Mouse (Mus musculus) forebrain, embryonic 11.5 days (tissue): ENCODE measurements around the gene Btbd8. TPM values are rescaled to one million over a fixed set of nuclear protein-coding genes. Genes with fewer than 3 reads are reported as not detected.

ENCODE experiments used
- ATAC-seq: fragments of 200-750 bp; cut with Nextera tagmentation; replicated peaks from 2 replicates; pipeline ENCODE4 v1.8.0; 2017; ENCODE audit warnings: moderate TSS enrichment; ENCODE audit not compliant: low FRiP score
- DNase-seq: peaks from one replicate; pipeline ENCODE4 v3.0.0-alpha.2; 2017; ENCODE audit warnings: low spot score
- H3K27ac ChIP-seq: fragments of 300-500 bp; sonication (generic); 2 replicates; pipeline ENCODE4 v1.5.1; 2014; ENCODE audit warnings: low read depth, low read length
- H3K27me3 ChIP-seq: fragments of 300-500 bp; sonication (generic); 2 replicates; pipeline ENCODE4 v1.6.1; 2014; ENCODE audit warnings: mild to moderate bottlenecking, low read length, mixed read lengths; ENCODE audit not compliant: control insufficient read depth, insufficient read depth
- H3K36me3 ChIP-seq: fragments of 300-500 bp; sonication (generic); 2 replicates; pipeline ENCODE4 v1.6.1; 2014; ENCODE audit warnings: mild to moderate bottlenecking, low read length, moderate library complexity, mixed read lengths; ENCODE audit not compliant: control insufficient read depth, insufficient read depth
- H3K4me1 ChIP-seq: fragments of 300-500 bp; sonication (generic); replicated peaks from 2 replicates; pipeline ENCODE4 v1.6.1; 2014; ENCODE audit warnings: low read length, mixed read lengths; ENCODE audit not compliant: control insufficient read depth, insufficient read depth
- H3K4me2 ChIP-seq: fragments of 300-500 bp; sonication (generic); 2 replicates; pipeline ENCODE4 v1.6.1; 2014; ENCODE audit warnings: low read depth, mild to moderate bottlenecking, low read length, moderate library complexity, mixed read lengths; ENCODE audit not compliant: severe bottlenecking
- H3K4me3 ChIP-seq: fragments of 300-500 bp; sonication (generic); 2 replicates; pipeline ENCODE4 v1.5.1; 2014; ENCODE audit warnings: low read depth, low read length
- H3K9ac ChIP-seq: fragments of 300-500 bp; sonication (generic); 2 replicates; pipeline ENCODE4 v1.6.1; 2014; ENCODE audit warnings: low read length
- H3K9me3 ChIP-seq: fragments of 300-500 bp; sonication (generic); 2 replicates; pipeline ENCODE4 v1.6.1; 2016; ENCODE audit warnings: low read length, mixed read lengths; ENCODE audit not compliant: control insufficient read depth
- WGBS: fragments of 180-500 bp; shearing (Covaris S2); extraction: QIAGEN DNeasy Blood & Tissue Kit; methylation state at CpG from one replicate; pipeline ENCODE4 v1.1.7; 2014; 5-methylcytosine and 5-hydroxymethylcytosine counted together
- polyA plus RNA-seq: library from polyadenylated mRNA; unstranded; fragments of >200 nt; fragmentation: Nextera tagmentation; extraction: Ambion mirVana; gene quantifications from 2 replicates; pipeline ENCODE4 v1.2.1, GENCODE M21; 2014

The Btbd8 gene
- polyA plus RNA-seq, 1 experiment from 2014 or later = 10.0 TPM

DNA sequence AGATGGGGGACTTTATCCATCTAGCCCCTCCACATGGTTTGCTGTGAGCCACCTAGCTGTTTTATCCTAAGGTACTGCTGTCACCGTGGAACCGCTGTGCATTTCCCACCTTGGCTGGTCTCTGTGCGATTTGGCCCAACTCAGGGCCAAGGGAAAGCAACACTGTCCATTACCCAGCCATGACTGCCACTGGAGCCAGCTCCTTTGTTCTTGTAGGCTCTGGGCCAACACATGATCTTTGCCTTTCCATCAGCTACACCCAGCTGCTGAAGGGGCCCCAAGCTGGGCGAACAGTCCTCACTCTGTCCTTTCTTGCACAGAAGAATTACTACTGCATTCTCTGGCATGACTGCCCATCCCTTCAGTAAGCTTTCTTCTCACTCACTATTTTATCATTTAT is 80.8 kb downstream of the Btbd8 start:
- no peak overlapping the region for H3K4me3 ChIP-seq
- H3K9ac ChIP-seq = no peak overlapping the region

DNA sequence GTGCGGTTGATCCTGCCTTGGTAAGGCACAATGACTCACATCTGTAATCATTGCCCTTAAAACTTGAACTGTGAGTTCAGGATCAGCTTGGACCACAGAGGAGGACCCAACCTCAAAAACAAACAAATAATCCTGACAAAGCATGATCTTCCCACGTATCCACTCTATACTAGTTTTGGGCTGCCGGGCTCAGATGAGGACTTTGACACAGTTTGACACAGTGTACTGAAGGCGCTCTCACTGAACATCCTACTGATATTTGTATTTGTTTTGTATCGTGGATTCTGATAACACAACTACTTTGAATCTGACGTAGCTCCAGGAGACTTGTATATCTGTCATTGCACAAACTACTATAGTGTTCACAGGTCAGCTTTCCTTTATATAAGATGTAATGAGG is 83.6 kb downstream of the Btbd8 start:
- Histone ChIP-seq H3K9me3 (no peaks in the 10 kb centered on the region), H3K27me3 (no peaks in the 10 kb centered on the region), H3K36me3 (no peaks in the 10 kb centered on the region), H3K4me3 (no peak overlapping the region), H3K4me1 (no peaks in the 10 kb centered on the region), H3K4me2 (no peak overlapping the region), H3K9ac (no peak overlapping the region), H3K27ac (no peak overlapping the region)
- DNase-seq = no peak
- WGBS = 92% methylated on average over 6 of the region's 6 CpGs
- no peak for ATAC-seq

More for the DNA sequence above, 80.8 kb downstream of the Btbd8 start:
- Histone ChIP-seq H3K27me3 (no peaks in the 10 kb centered on the region), H3K36me3 (no peaks in the 10 kb centered on the region), H3K4me1 (no peaks in the 10 kb centered on the region), H3K9me3 (no peaks in the 10 kb centered on the region), H3K4me2 (no peak overlapping the region), H3K27ac (no peak overlapping the region)
- 94% methylated on average over 4 of the region's 4 CpGs for WGBS
- ATAC-seq = no peak
- no peak for DNase-seq

DNA sequence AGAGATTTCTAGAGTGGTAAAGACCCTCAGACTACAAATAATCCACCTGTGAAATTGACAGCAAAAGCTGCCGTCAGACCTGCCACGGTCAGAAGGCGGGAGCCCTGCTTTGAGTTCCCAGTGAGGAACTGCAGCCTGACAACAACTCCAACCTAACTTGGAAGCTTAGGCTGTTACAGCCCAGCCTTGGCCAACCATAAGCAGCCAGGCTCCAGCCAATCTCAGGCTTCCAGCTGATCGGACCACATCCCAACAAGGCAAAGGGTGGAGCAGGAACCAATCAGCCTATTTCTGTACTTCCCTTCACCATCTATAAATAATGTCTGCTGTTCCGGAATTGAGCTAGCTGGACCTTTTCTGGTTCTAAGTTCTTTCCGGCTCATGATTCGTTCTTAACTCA is 84.1 kb downstream of the Btbd8 start:
- Histone ChIP-seq H3K9me3 (no peaks in the 10 kb centered on the region), H3K4me3 (no peak overlapping the region), H3K4me2 (no peak overlapping the region), H3K4me1 (no peaks in the 10 kb centered on the region), H3K27me3 (no peaks in the 10 kb centered on the region), H3K36me3 (no peaks in the 10 kb centered on the region), H3K9ac (no peak overlapping the region), H3K27ac (no peak overlapping the region)
- WGBS = 88% methylated on average over 7 of the region's 7 CpGs
- DNase-seq (no peak), ATAC-seq (no peak)

DNA sequence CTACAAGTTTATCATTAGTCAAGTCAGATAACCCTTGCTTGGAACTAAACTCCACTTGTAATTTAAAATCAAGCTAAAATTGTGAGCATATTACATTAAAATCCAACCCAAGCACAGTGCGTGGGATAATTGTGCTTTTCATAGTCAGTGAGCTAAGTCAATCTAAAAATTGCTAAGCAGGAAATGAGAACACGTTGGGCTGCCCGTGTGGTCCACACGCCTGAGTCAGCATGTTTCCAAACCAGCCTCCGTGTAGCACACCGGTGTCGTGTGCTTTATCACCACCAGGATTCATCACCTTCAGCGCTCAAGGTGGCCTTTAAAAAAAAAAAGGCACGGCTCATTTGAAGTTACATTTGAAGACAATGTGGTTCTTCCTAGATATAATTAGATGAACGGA is 86.5 kb downstream of the Btbd8 start:
- WGBS = 90% methylated on average over 10 of the region's 10 CpGs
- H3K4me3 ChIP-seq = no peak overlapping the region
- no peak for ATAC-seq

DNA sequence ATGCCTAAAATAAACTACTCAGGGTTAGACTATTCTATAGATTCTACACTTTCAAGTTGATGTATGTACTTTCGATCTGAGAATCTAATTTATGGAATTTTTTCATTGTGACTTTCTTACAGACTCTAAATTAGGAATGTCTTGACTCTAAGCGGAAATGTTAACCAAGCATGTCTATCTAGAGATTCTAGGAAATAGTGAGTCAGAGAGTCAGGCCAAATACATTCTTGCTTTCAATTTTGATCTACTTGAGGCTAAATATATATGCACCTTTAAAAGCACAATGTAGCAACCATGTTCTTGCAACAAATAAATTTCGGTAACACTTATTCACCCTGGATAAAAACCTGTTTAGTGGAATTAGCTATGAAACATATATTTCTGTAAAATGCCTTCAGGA is 91.1 kb downstream of the Btbd8 start:
- no peak overlapping the region for H3K9ac ChIP-seq
- H3K4me1 ChIP-seq = no peaks in the 10 kb centered on the region
- DNase-seq (no peak), ATAC-seq (no peak)
- no peak overlapping the region for H3K27ac ChIP-seq
- no peak overlapping the region for H3K4me2 ChIP-seq
- H3K4me3 ChIP-seq = no peak overlapping the region
- WGBS = 93% methylated on average over 3 of the region's 3 CpGs
- H3K9me3 ChIP-seq = no peaks in the 10 kb centered on the region
- H3K36me3 ChIP-seq = no peaks in the 10 kb centered on the region
- no peaks in the 10 kb centered on the region for H3K27me3 ChIP-seq

More for the DNA sequence above, 86.5 kb downstream of the Btbd8 start:
- Histone ChIP-seq H3K9ac (no peak overlapping the region), H3K27ac (no peak overlapping the region), H3K36me3 (no peaks in the 10 kb centered on the region), H3K9me3 (no peaks in the 10 kb centered on the region), H3K27me3 (no peaks in the 10 kb centered on the region), H3K4me1 (no peaks in the 10 kb centered on the region), H3K4me2 (no peak overlapping the region)
- DNase-seq = no peak

DNA sequence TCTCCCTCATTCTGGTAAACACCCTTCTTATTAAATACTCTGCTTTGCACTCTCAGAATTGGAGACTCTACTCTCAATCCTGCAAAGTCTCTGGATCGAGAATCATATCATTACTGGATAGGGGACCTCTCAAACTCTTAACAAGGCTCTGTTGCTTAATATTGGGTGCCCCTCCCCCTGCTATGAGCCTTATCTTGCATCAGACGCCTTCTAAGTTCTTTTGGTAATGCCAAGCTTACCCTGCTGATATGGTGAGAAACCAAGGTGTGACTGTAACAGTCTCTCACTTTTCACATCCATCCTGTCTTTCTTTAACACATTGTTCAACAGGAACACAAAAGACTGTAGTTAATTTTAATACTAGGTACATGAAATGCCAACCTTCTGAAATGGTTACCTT is 95.8 kb downstream of the Btbd8 start:
- no peak overlapping the region for H3K4me3 ChIP-seq
- H3K4me2 ChIP-seq = no peak overlapping the region
- no peak for DNase-seq
- no peak overlapping the region for H3K27ac ChIP-seq
- H3K9me3 ChIP-seq = no peaks in the 10 kb centered on the region
- H3K36me3 ChIP-seq = no peaks in the 10 kb centered on the region
- WGBS = 74% methylated on average over 2 of the region's 2 CpGs
- no peak overlapping the region for H3K9ac ChIP-seq
- no peaks in the 10 kb centered on the region for H3K4me1 ChIP-seq
- no peaks in the 10 kb centered on the region for H3K27me3 ChIP-seq
- no peak for ATAC-seq

DNA sequence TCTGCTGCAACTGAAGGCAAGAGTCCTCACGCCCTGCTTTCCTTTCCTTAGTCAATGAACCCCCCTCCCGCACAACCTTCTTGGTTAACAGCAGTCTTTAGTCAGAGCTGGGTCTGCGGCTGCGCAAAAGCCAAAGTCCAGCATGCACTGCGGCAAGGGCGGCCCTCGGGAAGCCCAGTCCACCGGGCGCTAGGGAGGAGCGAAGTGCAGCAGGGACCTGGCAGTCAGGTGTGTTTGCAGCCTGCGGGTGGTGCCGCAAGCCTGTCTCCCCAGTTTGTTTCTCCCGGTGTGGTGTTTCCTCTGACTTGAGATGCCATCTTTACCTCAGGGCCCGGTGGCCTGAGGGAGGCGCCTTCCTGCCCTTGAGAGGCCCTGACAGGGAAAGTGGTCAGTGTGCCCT is 96.8 kb downstream of the Btbd8 start, which contains the start of gene 1700028K03Rik:
1700028K03Rik (plus strand) TSS at position 129 of the 400 bp plus-strand sequence.
- DNase-seq = no peak
- no peak within 1 kb of the TSS for H3K4me3 ChIP-seq

DNA sequence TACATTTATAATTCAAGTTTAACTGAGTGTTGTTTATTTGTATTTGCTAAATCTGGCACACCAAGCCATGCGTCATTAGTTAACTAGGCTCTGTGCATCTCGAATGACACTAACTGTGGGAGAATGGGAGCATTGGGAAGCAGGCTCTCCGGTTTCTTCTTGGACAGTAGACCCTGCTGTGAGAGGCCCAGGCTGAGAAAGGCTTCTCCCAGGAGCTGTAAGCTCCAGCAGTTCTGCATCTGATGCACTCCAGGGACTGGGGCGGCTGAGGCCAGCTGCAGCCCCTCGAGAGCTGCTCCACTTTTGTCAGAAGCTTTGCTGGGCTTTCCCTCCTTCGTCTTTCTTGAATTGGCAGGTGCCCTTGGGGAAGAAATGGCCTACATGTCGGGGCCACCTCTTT is 103.9 kb downstream of the Btbd8 start:
- 27% methylated on average over 7 of the region's 7 CpGs for WGBS
- DNase-seq = no peak

More for the DNA sequence above, 96.8 kb downstream of the Btbd8 start, which contains the start of gene 1700028K03Rik:
- Histone ChIP-seq H3K27me3 (no peaks in the 10 kb centered on the region), H3K27ac (no peak within 1 kb of the TSS), H3K4me2 (no peak within 1 kb of the TSS), H3K9ac (no peak within 1 kb of the TSS), H3K9me3 (no peaks in the 10 kb centered on the region), H3K4me1 (no peaks in the 10 kb centered on the region), H3K36me3 (no peaks in the 10 kb centered on the region)
- 84% methylated on average over 15 of the region's 15 CpGs for WGBS
- ATAC-seq = no peak

DNA sequence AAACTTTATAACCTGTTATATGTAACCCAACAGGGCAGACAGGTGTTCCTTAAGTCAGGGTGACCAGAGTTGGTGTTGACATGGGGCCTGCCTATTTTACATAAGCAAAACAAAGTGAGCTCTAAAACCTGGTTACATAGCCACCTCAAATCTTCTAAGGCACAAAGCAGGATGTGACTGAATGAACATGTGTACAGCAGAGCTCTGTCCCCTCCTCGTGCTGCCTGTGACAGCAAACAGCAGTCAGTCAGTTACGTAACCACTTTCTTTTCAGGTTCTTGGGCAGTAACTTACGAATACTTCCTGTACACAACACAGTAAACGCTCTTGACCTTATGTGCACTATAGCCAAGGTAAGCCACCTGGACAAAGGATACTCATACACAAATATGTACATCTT is 108.1 kb downstream of the Btbd8 start:
- Histone ChIP-seq H3K36me3 (no peaks in the 10 kb centered on the region), H3K9me3 (no peaks in the 10 kb centered on the region), H3K4me1 (no peaks in the 10 kb centered on the region), H3K4me2 (no peak overlapping the region), H3K4me3 (no peak overlapping the region), H3K27ac (no peak overlapping the region), H3K27me3 (no peaks in the 10 kb centered on the region), H3K9ac (no peak overlapping the region)
- 90% methylated on average over 4 of the region's 4 CpGs for whole genome bisulfite sequencing
- DNase-seq (no peak), ATAC-seq (no peak)

More for the DNA sequence above, 103.9 kb downstream of the Btbd8 start:
- H3K4me1 ChIP-seq = no peaks in the 10 kb centered on the region
- no peak overlapping the region for H3K4me2 ChIP-seq
- H3K4me3 ChIP-seq = no peak overlapping the region
- H3K36me3 ChIP-seq = no peaks in the 10 kb centered on the region
- H3K9me3 ChIP-seq = no peaks in the 10 kb centered on the region
- no peaks in the 10 kb centered on the region for H3K27me3 ChIP-seq
- no peak for ATAC-seq
- no peak overlapping the region for H3K9ac ChIP-seq
- no peak overlapping the region for H3K27ac ChIP-seq
